Mouse (Mus musculus) small intestine, adult 2 months (tissue): ENCODE measurements around the gene Atf1.

ENCODE experiments used
- CTCF ChIP-seq: fragments of 200-500 bp; IDR thresholded peaks from 2 replicates; pipeline ENCODE4 v1.5.1; 2012; ENCODE audit warnings: low read depth, mild to moderate bottlenecking, control low read depth, inconsistent platforms, low read length, moderate library complexity, mixed read lengths; ENCODE audit not compliant: insufficient replicate concordance, insufficient read length; ENCODE audit errors: extremely low read depth
- POLR2A ChIP-seq: fragments of 200-500 bp; IDR thresholded peaks from 2 replicates; pipeline ENCODE4 v1.6.1; 2012; ENCODE audit warnings: low read depth, mild to moderate bottlenecking, control low read depth, inconsistent platforms, low read length, moderate library complexity

- TF ChIP-seq POLR2A (no peak), CTCF (no peak)
These were observed 49.1 kb upstream of the Atf1 start for GRCm38 (mm10) chr15:100178487-100178886.
